Mouse (Mus musculus): Measurements from ENCODE around the gene Mier3.

- TF ChIP-seq EP300 (IDR thresholded peaks at IDR 0.05; ENCODE audit: low read depth) (no peak), CTCF (IDR thresholded peaks at IDR 0.05; ENCODE audit: low read depth) (no peak)
These were observed 22.1 kb upstream of the Mier3 start for GRCm38 (mm10) chr13:111658501-111659280.
